10 mouse cellular contexts compared by ENCODE assay signal in the genomic region with DNA sequence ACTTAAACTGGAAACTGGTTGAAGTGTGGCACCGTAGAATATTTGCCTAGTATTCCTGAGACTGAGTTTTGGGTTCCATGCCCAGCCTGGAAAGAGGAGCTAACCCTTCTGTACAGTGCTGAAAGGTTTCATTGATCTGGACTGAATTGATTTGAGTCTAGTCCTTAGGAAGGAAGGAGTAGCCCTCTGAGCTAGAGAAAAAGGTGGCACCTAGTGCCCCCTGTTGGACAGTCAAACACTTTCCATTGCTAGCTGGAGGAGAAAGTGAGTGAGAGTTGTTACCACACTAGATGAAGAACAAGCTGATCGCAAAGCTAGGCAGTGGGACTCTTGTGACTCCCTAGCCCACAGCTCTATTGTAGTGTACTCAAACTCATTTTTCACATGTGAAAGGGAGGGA. TPM values are rescaled to one million over a fixed set of nuclear protein-coding genes. Genes with fewer than 3 reads are reported as not detected.
A peak's percentile ranks its signal among the peaks of the same experiment; 100 is the strongest.
DNase-seq lines count a peak whose midpoint lies in the region; ATAC-seq and TF ChIP-seq lines count a peak whose summit lies in the region.
"Had no signal": no experiment of that assay in that cellular context is flagged by ENCODE, and none has a peak within 500 bp of the region (broad histone marks: within the 10 kb centered on the region; RNA-seq: fewer than 3 reads in every experiment).

No protein-coding gene starts in this region.

- 55% methylated on average over 2 of the region's 2 CpGs for whole genome bisulfite sequencing in liver, postnatal 0 days (ENCODE audit: insufficient replicate concordance)
- WGBS in heart, embryonic 10.5 days = 51% methylated on average over 2 of the region's 2 CpGs

- H3K27me3 ChIP-seq in liver, postnatal 0 days (ENCODE audit: insufficient read depth, low read length) = no peaks in the 10 kb centered on the region
- H3K27me3 ChIP-seq in heart, embryonic 10.5 days (ENCODE audit: insufficient read depth, poor library complexity, severe bottlenecking) = no peaks in the 10 kb centered on the region
- H3K27me3 ChIP-seq: neural tube, embryonic 12.5 days had no signal

- no peak overlapping the region for H3K27ac ChIP-seq in gastrocnemius, adult 2 months
- H3K27ac ChIP-seq in liver, postnatal 0 days (ENCODE audit: low read depth) = no peak overlapping the region
- no peak overlapping the region for H3K27ac ChIP-seq in heart, embryonic 10.5 days
- H3K27ac ChIP-seq: neural tube, embryonic 12.5 days had no signal

- peak; percentile 54 for TF ChIP-seq CTCF in gastrocnemius, adult 2 months (IDR thresholded peaks at IDR 0.05)
- peak; percentile 74 for TF ChIP-seq CTCF in liver, postnatal 0 days (IDR thresholded peaks at IDR 0.05; ENCODE audit: low read depth)

- no peak for ATAC-seq in liver, postnatal 0 days
- no peak for ATAC-seq in erythroid progenitor cell, adult 5-6 weeks (replicated peaks; ENCODE audit: low FRiP score, poor library complexity, severe bottlenecking)

- H3K4me3 ChIP-seq in gastrocnemius, adult 2 months = no peak overlapping the region
- no peak overlapping the region for H3K4me3 ChIP-seq in liver, postnatal 0 days (ENCODE audit: low read depth, low read length)
- H3K4me3 ChIP-seq in heart, embryonic 10.5 days = no peak overlapping the region
- H3K4me3 ChIP-seq: neural tube, embryonic 12.5 days had no signal

- DNase-seq in gastrocnemius, adult 2 months = no peak
- DNase-seq in gastrocnemius, postnatal 10 days = no peak
- peak; percentile 77 for DNase-seq in 416B (ENCODE audit: low read depth)
- peak; percentile 50 for DNase-seq in T-cell, adult 2 months (ENCODE audit: low spot score)
- peak; percentile 31 for DNase-seq in liver, postnatal 0 days
- DNase-seq in heart, embryonic 10.5 days (ENCODE audit: low spot score) = no peak
- DNase-seq in urinary bladder, postnatal 25 days (ENCODE audit: low spot score) = no peak

- H3K9me3 ChIP-seq in liver, postnatal 0 days (ENCODE audit: low read length) = no peaks in the 10 kb centered on the region
- no peaks in the 10 kb centered on the region for H3K9me3 ChIP-seq in heart, embryonic 10.5 days
- H3K9me3 ChIP-seq: neural tube, embryonic 12.5 days had no signal

- intact Hi-C loops in gastrocnemius, adult 2 months (cut with DNase I) = no loop called here

- no peaks in the 10 kb centered on the region for H3K36me3 ChIP-seq in liver, postnatal 0 days (replicated peaks; ENCODE audit: insufficient read depth, low read length)
- H3K36me3 ChIP-seq in heart, embryonic 10.5 days = no peaks in the 10 kb centered on the region
- H3K36me3 ChIP-seq: neural tube, embryonic 12.5 days had no signal

- H3K4me2 ChIP-seq in liver, postnatal 0 days (ENCODE audit: low read depth, low read length) = no peak overlapping the region
- H3K4me2 ChIP-seq: neural tube, embryonic 12.5 days had no signal

- no peak overlapping the region for H3K9ac ChIP-seq in liver, postnatal 0 days (replicated peaks)
- H3K9ac ChIP-seq: neural tube, embryonic 12.5 days had no signal

- H3K4me1 ChIP-seq in liver, postnatal 0 days (ENCODE audit: insufficient read depth) = peaks cover 1% of the 10 kb centered on the region; the same call in 1 of the 2 replicates
- peaks cover 12% of the 10 kb centered on the region for H3K4me1 ChIP-seq in heart, embryonic 10.5 days

- TF ChIP-seq EP300 in liver, postnatal 0 days (IDR thresholded peaks at IDR 0.05; ENCODE audit: low read depth) = no peak

RNA-seq across cellular contexts. Expression of gene Zscan10, which starts 2.9 kb away (rescaled TPM):
- not detected for total RNA-seq in gastrocnemius, adult 2 months (2021)
- total RNA-seq in gastrocnemius, postnatal 10 days (2021) = not detected
- polyA plus RNA-seq in liver, postnatal 0 days (2015; fragmentation: Nextera tagmentation; extraction: Ambion mirVana) = not detected in 2 replicates
- total RNA-seq in erythroid progenitor cell, adult 5-6 weeks (2015; ENCODE audit: low replicate concordance) = not detected in 2 replicates
- total RNA-seq in erythroid progenitor cell, adult 5-6 weeks (2017; ENCODE audit: low replicate concordance) = not detected in 2 replicates
- 0.10 and 0.21 TPM in 2 replicates for polyA plus RNA-seq in heart, embryonic 10.5 days (2016; fragmentation: Nextera tagmentation; extraction: Ambion mirVana)
- polyA plus RNA-seq: large intestine, adult 2 months had no signal

RNA-seq across cellular contexts. Expression of gene Zfp13, which starts 4.3 kb away (rescaled TPM):
- total RNA-seq in gastrocnemius, adult 2 months (2021) = 1 to 10 TPM; 1.5 to 2.1 TPM
- 1 to 10 TPM; 6.6 to 7.0 TPM for total RNA-seq in gastrocnemius, postnatal 10 days (2021)
- polyA plus RNA-seq in liver, postnatal 0 days (2015; fragmentation: Nextera tagmentation; extraction: Ambion mirVana) = 1.1 and 1.4 TPM in 2 replicates
- total RNA-seq in erythroid progenitor cell, adult 5-6 weeks (2015; ENCODE audit: low replicate concordance) = not detected in 2 replicates
- total RNA-seq in erythroid progenitor cell, adult 5-6 weeks (2017; ENCODE audit: low replicate concordance) = not detected in 2 replicates
- polyA plus RNA-seq in heart, embryonic 10.5 days (2016; fragmentation: Nextera tagmentation; extraction: Ambion mirVana) = 12.0 and 15.4 TPM in 2 replicates

RNA-seq across cellular contexts. Expression of gene Zfp213, which starts 39.5 kb away (rescaled TPM):
- total RNA-seq in gastrocnemius, adult 2 months (2021) = 1 to 10 TPM; 2.0 to 3.3 TPM
- 1 to 10 TPM; 3.3 to 4.1 TPM for total RNA-seq in gastrocnemius, postnatal 10 days (2021)
- 5.2 and 5.5 TPM in 2 replicates for polyA plus RNA-seq in liver, postnatal 0 days (2015; fragmentation: Nextera tagmentation; extraction: Ambion mirVana)
- 2.2 and 3.4 TPM in 2 replicates for total RNA-seq in erythroid progenitor cell, adult 5-6 weeks (2015; ENCODE audit: low replicate concordance)
- 0.90 and 1.4 TPM in 2 replicates for total RNA-seq in erythroid progenitor cell, adult 5-6 weeks (2017; ENCODE audit: low replicate concordance)
- polyA plus RNA-seq in heart, embryonic 10.5 days (2016; fragmentation: Nextera tagmentation; extraction: Ambion mirVana) = 19.5 and 23.0 TPM in 2 replicates

RNA-seq across cellular contexts. Expression of gene Mmp25, which starts 41.5 kb away (rescaled TPM):
- total RNA-seq in gastrocnemius, adult 2 months (2021) = under 1 TPM in 1 of 2 experiments, not detected in 1; 0.06 TPM
- under 1 TPM; 0.35 to 0.43 TPM for total RNA-seq in gastrocnemius, postnatal 10 days (2021)
- polyA plus RNA-seq in liver, postnatal 0 days (2015; fragmentation: Nextera tagmentation; extraction: Ambion mirVana) = 0.49 and 0.67 TPM in 2 replicates
- 4.6 and 7.9 TPM in 2 replicates for total RNA-seq in erythroid progenitor cell, adult 5-6 weeks (2015; ENCODE audit: low replicate concordance)
- 1.3 and 1.5 TPM in 2 replicates for total RNA-seq in erythroid progenitor cell, adult 5-6 weeks (2017; ENCODE audit: low replicate concordance)
- 0.39 and 0.43 TPM in 2 replicates for polyA plus RNA-seq in heart, embryonic 10.5 days (2016; fragmentation: Nextera tagmentation; extraction: Ambion mirVana)

RNA-seq across cellular contexts. Expression of gene Bicdl2, which starts 56.8 kb away (rescaled TPM):
- not detected for total RNA-seq in gastrocnemius, adult 2 months (2021)
- total RNA-seq in gastrocnemius, postnatal 10 days (2021) = not detected
- polyA plus RNA-seq in liver, postnatal 0 days (2015; fragmentation: Nextera tagmentation; extraction: Ambion mirVana) = 0.05 and 0.31 TPM in 2 replicates
- total RNA-seq in erythroid progenitor cell, adult 5-6 weeks (2015; ENCODE audit: low replicate concordance) = not detected in 2 replicates
- not detected in 2 replicates for total RNA-seq in erythroid progenitor cell, adult 5-6 weeks (2017; ENCODE audit: low replicate concordance)
- 0.28 and 0.40 TPM in 2 replicates for polyA plus RNA-seq in heart, embryonic 10.5 days (2016; fragmentation: Nextera tagmentation; extraction: Ambion mirVana)

Comparison
In these comparisons a context has a peak if more than half of its experiments do, and no peak if none do; other contexts are left out.
1. DNase-seq: peak in 416B (single experiment), T-cell, adult 2 months (single experiment) and liver, postnatal 0 days (single experiment); none in gastrocnemius, adult 2 months (single experiment), gastrocnemius, postnatal 10 days (single experiment), heart, embryonic 10.5 days (single experiment) and urinary bladder, postnatal 25 days (single experiment).